Mouse (Mus musculus) c-Kit-positive CD71-positive TER-119-negative erythroid progenitor cells, embryonic 14.5 days (primary cell): ENCODE measurements around the gene Adra1b.

Experiments used
- DNase-seq: peaks from one replicate; pipeline ENCODE4 v3.0.0-alpha.2; 2013; ENCODE audit warnings: low read depth

The Adra1b gene

GRCm38 (mm10) chr11:43901051-43901654 is at the start of gene Adra1b:
Gene Adra1b, minus strand, starts transcription at chr11:43901210.
- DNase-seq, result no peak

- no peak for DNase-seq
Measured at GRCm38 (mm10) chr11:43950274-43950673, 49.3 kb upstream of the Adra1b start.

- no peak for DNase-seq
Measured at GRCm38 (mm10) chr11:43943781-43944180, 42.8 kb upstream of the Adra1b start.

GRCm38 (mm10) chr11:43943167-43943566 is 42.2 kb upstream of the Adra1b start:
- DNase-seq, result no peak

- no peak for DNase-seq
Measured at GRCm38 (mm10) chr11:43940501-43941202, 39.6 kb upstream of the Adra1b start.

GRCm38 (mm10) chr11:43936023-43936422 is 35.0 kb upstream of the Adra1b start:
- no peak for DNase-seq

- DNase-seq, result no peak
Measured at GRCm38 (mm10) chr11:43933480-43933879, 32.5 kb upstream of the Adra1b start.

GRCm38 (mm10) chr11:43933000-43933399 is 32.0 kb upstream of the Adra1b start:
- DNase-seq, result no peak

- DNase-seq, result no peak
Measured at GRCm38 (mm10) chr11:43930191-43930590, 29.2 kb upstream of the Adra1b start.

GRCm38 (mm10) chr11:43929706-43930105 is 28.7 kb upstream of the Adra1b start:
- no peak for DNase-seq

GRCm38 (mm10) chr11:43929178-43929577 is 28.2 kb upstream of the Adra1b start:
- DNase-seq, result no peak

GRCm38 (mm10) chr11:43927133-43927815 is 26.3 kb upstream of the Adra1b start:
- DNase-seq, result no peak

GRCm38 (mm10) chr11:43926163-43926562 is 25.2 kb upstream of the Adra1b start:
- no peak for DNase-seq

- DNase-seq, result no peak
Measured at GRCm38 (mm10) chr11:43925584-43925983, 24.6 kb upstream of the Adra1b start.

- no peak for DNase-seq
Measured at GRCm38 (mm10) chr11:43921701-43922100, 20.7 kb upstream of the Adra1b start.

GRCm38 (mm10) chr11:43919492-43920055 is 18.6 kb upstream of the Adra1b start:
- DNase-seq, result no peak

- no peak for DNase-seq
Measured at GRCm38 (mm10) chr11:43914552-43915447, 13.8 kb upstream of the Adra1b start.

GRCm38 (mm10) chr11:43912136-43912888 is 11.3 kb upstream of the Adra1b start:
- DNase-seq, result no peak

GRCm38 (mm10) chr11:43911646-43912045 is 10.6 kb upstream of the Adra1b start:
- no peak for DNase-seq

GRCm38 (mm10) chr11:43903351-43903750 is 2.3 kb upstream of the Adra1b start:
- no peak for DNase-seq

- DNase-seq, result no peak
Measured at GRCm38 (mm10) chr11:43899696-43900095, 1.3 kb downstream of the Adra1b start.
